1 mouse cellular context compared by ENCODE assay signal in genomic region chr4:42999451-43000140, GRCm38 (mm10).
TF ChIP-seq lines count a peak whose summit lies in the region.

No protein-coding gene starts in this region.

TF ChIP-seq in MEL, 35 proteins besides CTCF, POLR2A, EP300 and RAD21 (continued from another document):
- TF ChIP-seq BHLHE40 (IDR thresholded peaks at IDR 0.05; ENCODE audit: borderline replicate concordance, low read depth, low read length) (no peak), MEF2A (IDR thresholded peaks at IDR 0.05; ENCODE audit: extremely low read depth, insufficient replicate concordance, low read depth, low read length, poor library complexity, severe bottlenecking) (no peak), JUND (IDR thresholded peaks at IDR 0.05; ENCODE audit: low read depth, low read length) (no peak), MAZ (IDR thresholded peaks at IDR 0.05; ENCODE audit: low read depth, low read length) (no peak), MAX (IDR thresholded peaks at IDR 0.05; ENCODE audit: low read length) (peak; percentile 80; the same call in 1 of the 2 replicates), TBP (IDR thresholded peaks at IDR 0.05; ENCODE audit: low read depth, low read length) (no peak), UBTF (IDR thresholded peaks at IDR 0.05; ENCODE audit: borderline replicate concordance, insufficient read depth, low read depth, low read length) (0 out of 2 replicates have a peak, but pooled peaks have one; percentile 46), MYC (IDR thresholded peaks at IDR 0.05; ENCODE audit: low read depth, low read length) (no peak; the same call in 1 of the 2 replicates), TAL1 (IDR thresholded peaks at IDR 0.05; ENCODE audit: low read length) (no peak), ZKSCAN1 (IDR thresholded peaks at IDR 0.05; ENCODE audit: low read depth, low read length) (no peak), RCOR1 (IDR thresholded peaks at IDR 0.05; ENCODE audit: low read depth, low read length) (no peak), USF1 (IDR thresholded peaks at IDR 0.05; ENCODE audit: low read depth, low read length) (peak; percentile 88), MXI1 (IDR thresholded peaks at IDR 0.05; ENCODE audit: low read depth, low read length) (peak; percentile 98), MAFK (IDR thresholded peaks at IDR 0.05; ENCODE audit: borderline replicate concordance, low read depth, low read length) (no peak), POLR2AphosphoS5 (IDR thresholded peaks at IDR 0.05; ENCODE audit: borderline replicate concordance, low read depth, low read length) (no peak), USF2 (IDR thresholded peaks at IDR 0.05; ENCODE audit: borderline replicate concordance in 1 of 2, insufficient read depth in 1 of 2, low read depth in 1 of 2, low read length in 2 of 2) (no peak), HCFC1 (IDR thresholded peaks at IDR 0.05; ENCODE audit: low read depth, low read length) (peak; percentile 61), TCF12 (IDR thresholded peaks at IDR 0.05; ENCODE audit: low read depth, low read length) (no peak; the same call in 1 of the 2 replicates), ZNF384 (IDR thresholded peaks at IDR 0.05; ENCODE audit: low read depth, low read length) (no peak), ZC3H11A (IDR thresholded peaks at IDR 0.05; ENCODE audit: low read depth, low read length) (no peak), MYB (IDR thresholded peaks at IDR 0.05; ENCODE audit: low read depth, low read length) (no peak), ELF1 (IDR thresholded peaks at IDR 0.05; ENCODE audit: low read depth, low read length) (0 out of 2 replicates have a peak, but pooled peaks have one; percentile 30), SIN3A (IDR thresholded peaks at IDR 0.05; ENCODE audit: low read length) (peak; percentile 80; the same call in 1 of the 2 replicates), NELFE (IDR thresholded peaks at IDR 0.05; ENCODE audit: low read depth, low read length) (peak; percentile 51; the same call in 1 of the 2 replicates), E2F4 (IDR thresholded peaks at IDR 0.05; ENCODE audit: borderline replicate concordance, low read depth, low read length) (no peak), CHD1 (IDR thresholded peaks at IDR 0.05; ENCODE audit: low read depth, low read length) (no peak), POLR2AphosphoS2 (IDR thresholded peaks at IDR 0.05; ENCODE audit: low read length) (no peak; the same call in 1 of the 2 replicates), CHD2 (IDR thresholded peaks at IDR 0.05; ENCODE audit: low read length) (no peak), NRF1 (IDR thresholded peaks at IDR 0.05; ENCODE audit: insufficient read depth, low read depth, low read length, poor library complexity, severe bottlenecking) (no peak), GATA1 (IDR thresholded peaks at IDR 0.05; ENCODE audit: low read depth, low read length) (no peak), GABPA (IDR thresholded peaks at IDR 0.05; ENCODE audit: low read depth, low read length) (no peak)
